Mouse (Mus musculus) embryonic facial prominence, embryonic 15.5 days (tissue): ENCODE measurements around the gene Gm5737. TPM values are rescaled to one million over a fixed set of nuclear protein-coding genes. Genes with fewer than 3 reads are reported as not detected.

Source experiments
- ATAC-seq: fragments of 200-750 bp; cut with Nextera tagmentation; 2 replicates; pipeline ENCODE4 v1.8.0; 2017; ENCODE audit warnings: low read depth, moderate TSS enrichment; ENCODE audit not compliant: insufficient number of reproducible peaks, low FRiP score, low TSS enrichment
- H3K27ac ChIP-seq: fragments of 300-500 bp; sonication (generic); replicated peaks from 2 replicates; pipeline ENCODE4 v1.5.1; 2015; ENCODE audit warnings: mild to moderate bottlenecking, inconsistent platforms
- H3K27me3 ChIP-seq: fragments of 300-500 bp; sonication (generic); 2 replicates; pipeline ENCODE4 v1.6.1; 2015; ENCODE audit warnings: inconsistent platforms
- H3K36me3 ChIP-seq: fragments of 300-500 bp; sonication (generic); 2 replicates; pipeline ENCODE4 v1.6.1; 2015; ENCODE audit warnings: mild to moderate bottlenecking, inconsistent platforms
- H3K4me1 ChIP-seq: fragments of 300-500 bp; sonication (generic); 2 replicates; pipeline ENCODE4 v1.6.1; 2015; ENCODE audit warnings: inconsistent platforms
- H3K4me2 ChIP-seq: fragments of 300-500 bp; sonication (generic); replicated peaks from 2 replicates; pipeline ENCODE4 v1.6.1; 2015; ENCODE audit warnings: mild to moderate bottlenecking, inconsistent platforms
- H3K4me3 ChIP-seq: fragments of 300-500 bp; sonication (generic); replicated peaks from 2 replicates; pipeline ENCODE4 v1.5.1; 2015; ENCODE audit warnings: mild to moderate bottlenecking, inconsistent platforms
- H3K9ac ChIP-seq: fragments of 300-500 bp; sonication (generic); 2 replicates; pipeline ENCODE4 v1.6.1; 2015; ENCODE audit warnings: inconsistent platforms
- H3K9me3 ChIP-seq: fragments of 300-500 bp; sonication (generic); replicated peaks from 2 replicates; pipeline ENCODE4 v1.6.1; 2016; ENCODE audit warnings: inconsistent platforms
- WGBS: fragments of 180-500 bp; shearing (Covaris S2); methylation state at CpG from one replicate; pipeline ENCODE4 v1.1.7; 2015; 5-methylcytosine and 5-hydroxymethylcytosine counted together
- polyA plus RNA-seq: library from polyadenylated mRNA; unstranded; fragments of >200 nt; fragmentation: Nextera tagmentation; extraction: Ambion mirVana; gene quantifications from 2 replicates; pipeline ENCODE4 v1.2.1, GENCODE M21; 2015

Gene Gm5737
- not detected in 2 replicates for polyA plus RNA-seq

DNA sequence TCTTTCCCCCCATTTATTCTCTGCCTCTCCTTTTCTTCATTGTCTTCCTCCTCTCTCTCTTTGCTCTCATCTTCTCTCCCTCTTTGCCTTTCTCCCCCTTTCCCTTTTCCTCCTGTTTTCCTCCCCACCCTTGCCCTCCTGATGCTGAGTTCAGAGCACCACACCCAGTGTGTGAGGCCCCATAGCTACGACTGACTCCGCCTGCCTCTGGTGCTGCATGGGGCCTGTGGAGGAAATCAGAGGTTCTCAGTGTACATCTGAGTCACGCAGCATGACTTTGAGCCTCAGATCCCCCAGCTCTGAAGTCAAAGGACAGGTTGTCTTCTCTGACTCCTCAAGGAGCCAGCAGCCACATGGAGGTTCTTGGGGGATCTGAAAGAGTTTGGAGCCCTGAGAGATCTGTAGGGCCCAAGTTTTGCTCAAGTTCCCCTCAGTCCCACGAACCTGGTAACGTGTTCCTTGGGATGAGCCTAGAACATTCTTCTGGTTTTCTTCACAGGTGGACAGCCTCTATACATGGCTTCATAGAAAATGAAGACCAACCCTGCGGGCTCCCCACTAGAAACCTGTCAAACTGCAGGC, at the start of gene Gm5737:
Gene Gm5737 (plus strand): TSS at position 532 of the 582 bp plus-strand sequence.
- Histone ChIP-seq H3K4me1 (peaks cover 5% of the 10 kb centered on the region), H3K36me3 (no peaks in the 10 kb centered on the region), H3K4me2 (no peak within 1 kb of the TSS), H3K4me3 (no peak within 1 kb of the TSS), H3K9ac (no peak within 1 kb of the TSS), H3K27me3 (peaks cover 5% of the 10 kb centered on the region; the same call in 1 of the 2 replicates), H3K9me3 (no peaks in the 10 kb centered on the region), H3K27ac (no peak within 1 kb of the TSS)
- no peak for ATAC-seq
- WGBS = 69% methylated on average over 6 of the region's 6 CpGs

GRCm38 (mm10) chr7:120767369-120767768, 44.8 kb upstream of the Gm5737 start:
- Histone ChIP-seq H3K9me3 (no peaks in the 10 kb centered on the region), H3K4me1 (no peaks in the 10 kb centered on the region), H3K27ac (no peak overlapping the region), H3K4me2 (no peak overlapping the region), H3K4me3 (no peak overlapping the region), H3K36me3 (no peaks in the 10 kb centered on the region), H3K27me3 (no peaks in the 10 kb centered on the region), H3K9ac (no peak overlapping the region)
- no peak for ATAC-seq
- 3% methylated on average over 1 of the region's 1 CpGs for WGBS

- Histone ChIP-seq H3K36me3 (no peaks in the 10 kb centered on the region), H3K9me3 (no peaks in the 10 kb centered on the region), H3K27me3 (no peaks in the 10 kb centered on the region), H3K27ac (no peak overlapping the region), H3K4me3 (no peak overlapping the region), H3K4me1 (no peaks in the 10 kb centered on the region), H3K4me2 (no peak overlapping the region), H3K9ac (no peak overlapping the region)
- no peak for ATAC-seq
- WGBS = 62% methylated on average over 1 of the region's 1 CpGs
Observed at GRCm38 (mm10) chr7:120771389-120771788, 40.8 kb upstream of the Gm5737 start.

DNA sequence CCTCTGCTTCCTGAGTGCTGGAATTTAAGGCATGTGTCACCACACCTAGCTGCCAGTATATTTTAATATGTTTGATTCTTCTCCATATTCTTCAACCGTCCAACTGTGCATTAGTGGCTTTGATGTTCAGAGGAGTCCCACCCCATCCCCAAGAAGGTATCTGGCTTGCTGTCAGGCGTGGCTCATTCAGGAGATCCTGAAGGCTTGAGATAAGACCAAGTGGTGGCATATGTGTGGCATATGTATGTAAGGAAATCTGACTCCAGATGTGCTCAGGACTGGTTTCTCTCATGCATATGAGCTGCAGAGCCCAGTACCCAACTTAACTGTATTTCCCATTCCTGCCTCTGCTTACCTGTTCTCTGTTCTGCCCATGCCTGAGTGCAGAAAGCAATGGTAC, 34.2 kb upstream of the Gm5737 start:
- H3K36me3 ChIP-seq = no peaks in the 10 kb centered on the region
- H3K4me1 ChIP-seq = no peaks in the 10 kb centered on the region
- WGBS = 46% methylated on average over 2 of the region's 2 CpGs
- H3K27me3 ChIP-seq = no peaks in the 10 kb centered on the region
- no peak overlapping the region for H3K4me3 ChIP-seq
- H3K4me2 ChIP-seq = no peak overlapping the region
- H3K9ac ChIP-seq = no peak overlapping the region
- H3K27ac ChIP-seq = no peak overlapping the region
- ATAC-seq = no peak
- no peaks in the 10 kb centered on the region for H3K9me3 ChIP-seq

DNA sequence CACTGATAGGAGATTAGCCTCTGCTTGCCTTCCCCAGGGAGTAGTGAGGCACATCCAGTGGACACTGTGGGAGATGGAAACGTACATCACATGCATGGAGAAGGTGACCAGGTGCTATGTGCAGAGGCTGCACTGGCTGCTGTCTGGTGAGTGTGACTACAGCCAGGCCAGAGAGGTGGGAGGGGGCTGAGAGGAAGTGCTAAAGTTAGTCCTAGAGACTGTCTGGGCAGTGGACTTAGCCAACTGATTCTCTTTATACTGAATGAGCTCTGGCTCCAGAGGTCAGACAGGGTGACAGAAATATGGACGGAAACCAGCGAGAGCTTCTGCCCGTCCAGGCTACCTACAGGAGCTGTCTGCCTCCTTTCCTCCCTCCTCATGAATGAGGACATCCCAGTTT, 16.6 kb upstream of the Gm5737 start:
- H3K4me2 ChIP-seq = no peak overlapping the region
- H3K36me3 ChIP-seq = no peaks in the 10 kb centered on the region
- H3K9ac ChIP-seq = no peak overlapping the region
- no peaks in the 10 kb centered on the region for H3K9me3 ChIP-seq
- no peak overlapping the region for H3K4me3 ChIP-seq
- H3K27me3 ChIP-seq = no peaks in the 10 kb centered on the region
- WGBS = 75% methylated on average over 4 of the region's 4 CpGs
- no peak for ATAC-seq
- H3K4me1 ChIP-seq = no peaks in the 10 kb centered on the region
- H3K27ac ChIP-seq = no peak overlapping the region

- 62% methylated on average over 3 of the region's 3 CpGs for WGBS
- Histone ChIP-seq H3K9me3 (no peaks in the 10 kb centered on the region), H3K4me3 (no peak overlapping the region), H3K4me2 (no peak overlapping the region), H3K27me3 (no peaks in the 10 kb centered on the region), H3K36me3 (no peaks in the 10 kb centered on the region), H3K4me1 (no peaks in the 10 kb centered on the region), H3K27ac (no peak overlapping the region), H3K9ac (no peak overlapping the region)
- 0 out of 2 replicates have a peak, but pooled peaks have one; percentile 34 for ATAC-seq
Observed at GRCm38 (mm10) chr7:120796369-120796768, 15.8 kb upstream of the Gm5737 start.

DNA sequence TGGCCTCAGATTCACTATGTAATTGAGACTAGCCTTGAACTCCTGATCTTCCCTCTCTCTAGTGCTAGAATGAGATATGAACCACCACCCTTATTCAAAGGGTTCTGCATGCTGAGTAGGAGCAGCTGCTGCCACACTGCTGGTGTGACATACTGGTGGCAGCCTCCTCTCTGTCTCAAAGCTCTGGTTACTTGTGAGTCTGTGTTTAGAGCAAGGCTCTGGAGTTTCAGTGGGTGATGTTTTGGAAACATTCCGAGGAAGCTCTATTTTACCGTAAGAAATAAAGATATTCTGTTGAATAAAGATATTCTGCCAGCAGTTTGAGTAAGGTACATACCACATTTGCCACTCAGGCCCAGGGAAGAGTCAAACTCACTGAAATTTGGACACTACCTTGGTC, 8.9 kb upstream of the Gm5737 start:
- H3K27ac ChIP-seq = no peak overlapping the region
- WGBS = 93% methylated on average over 2 of the region's 2 CpGs
- H3K27me3 ChIP-seq = no peaks in the 10 kb centered on the region
- no peak overlapping the region for H3K4me2 ChIP-seq
- no peak for ATAC-seq
- no peak overlapping the region for H3K9ac ChIP-seq
- no peaks in the 10 kb centered on the region for H3K36me3 ChIP-seq
- no peaks in the 10 kb centered on the region for H3K9me3 ChIP-seq
- no peak overlapping the region for H3K4me3 ChIP-seq
- H3K4me1 ChIP-seq = no peaks in the 10 kb centered on the region

- peak overlapping the region; percentile 23; the same call in 1 of the 2 replicates for H3K4me3 ChIP-seq
- H3K9me3 ChIP-seq = no peaks in the 10 kb centered on the region
- peaks cover 5% of the 10 kb centered on the region; the same call in 1 of the 2 replicates for H3K27me3 ChIP-seq
- no peaks in the 10 kb centered on the region for H3K36me3 ChIP-seq
- WGBS = 4% methylated on average over 27 of the region's 27 CpGs
- peak overlapping the region; percentile 50 for H3K4me2 ChIP-seq
- no peak overlapping the region for H3K9ac ChIP-seq
- no peak for ATAC-seq
- H3K4me1 ChIP-seq = peaks cover 5% of the 10 kb centered on the region
- no peak overlapping the region for H3K27ac ChIP-seq
Observed at GRCm38 (mm10) chr7:120809705-120810104, 2.5 kb upstream of the Gm5737 start.

GRCm38 (mm10) chr7:120817552-120817951, 5.4 kb downstream of the Gm5737 start:
- Histone ChIP-seq H3K4me1 (no peaks in the 10 kb centered on the region), H3K9me3 (no peaks in the 10 kb centered on the region), H3K4me2 (no peak overlapping the region), H3K27ac (no peak overlapping the region), H3K4me3 (no peak overlapping the region), H3K9ac (no peak overlapping the region), H3K27me3 (no peaks in the 10 kb centered on the region), H3K36me3 (no peaks in the 10 kb centered on the region)
- WGBS = 90% methylated on average over 6 of the region's 6 CpGs
- no peak for ATAC-seq

GRCm38 (mm10) chr7:120819386-120819785, 7.2 kb downstream of the Gm5737 start:
- Histone ChIP-seq H3K9me3 (no peaks in the 10 kb centered on the region), H3K36me3 (no peaks in the 10 kb centered on the region), H3K27ac (no peak overlapping the region), H3K4me2 (no peak overlapping the region), H3K4me3 (no peak overlapping the region), H3K9ac (no peak overlapping the region), H3K27me3 (no peaks in the 10 kb centered on the region), H3K4me1 (no peaks in the 10 kb centered on the region)
- no peak for ATAC-seq
- WGBS = 79% methylated on average over 4 of the region's 4 CpGs

DNA sequence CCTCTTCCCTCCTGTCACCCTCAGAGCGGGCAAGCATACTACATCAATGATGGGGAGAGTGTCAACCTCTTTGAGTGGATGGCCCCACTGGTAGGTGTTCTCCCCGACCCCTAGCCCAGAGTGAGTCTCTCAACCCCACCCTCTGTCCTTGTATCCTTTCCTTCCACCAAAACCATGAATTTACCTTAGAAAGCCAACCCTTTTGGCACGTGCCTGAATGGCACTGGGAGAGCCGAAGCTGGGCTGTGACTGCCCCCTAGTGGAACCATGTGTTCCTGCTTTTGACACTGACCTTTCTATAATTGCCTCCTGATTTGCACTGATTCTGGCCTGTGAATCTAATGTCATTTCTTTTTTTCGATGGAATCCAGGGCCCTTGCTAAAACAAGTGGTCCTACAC, 11.1 kb downstream of the Gm5737 start:
- no peak overlapping the region for H3K27ac ChIP-seq
- ATAC-seq = no peak
- H3K9ac ChIP-seq = no peak overlapping the region
- no peaks in the 10 kb centered on the region for H3K27me3 ChIP-seq
- H3K4me3 ChIP-seq = no peak overlapping the region
- H3K9me3 ChIP-seq = no peaks in the 10 kb centered on the region
- no peaks in the 10 kb centered on the region for H3K36me3 ChIP-seq
- H3K4me1 ChIP-seq = no peaks in the 10 kb centered on the region
- 22% methylated on average over 5 of the region's 5 CpGs for WGBS
- no peak overlapping the region for H3K4me2 ChIP-seq

DNA sequence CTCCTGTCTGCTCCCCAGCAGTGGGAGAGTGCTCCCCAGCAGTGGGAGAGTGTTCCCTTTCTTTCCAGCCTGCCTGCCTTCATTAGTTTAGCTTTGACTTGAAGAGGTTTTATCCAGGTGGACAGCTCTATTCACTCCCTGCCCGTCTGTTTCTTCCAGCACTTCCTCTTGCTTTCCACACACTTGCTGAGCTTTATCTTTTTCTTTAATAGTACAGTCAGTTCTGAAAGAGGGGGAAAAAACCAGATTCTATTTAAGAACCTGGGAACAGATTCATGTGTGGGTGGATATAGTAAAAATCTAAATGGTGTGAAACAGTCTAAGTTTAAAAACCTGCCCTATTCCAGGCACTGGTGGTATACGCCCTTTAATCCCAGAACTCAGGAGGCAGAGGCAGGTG, 12.9 kb downstream of the Gm5737 start:
- Histone ChIP-seq H3K4me2 (no peak overlapping the region), H3K4me3 (no peak overlapping the region), H3K9me3 (no peaks in the 10 kb centered on the region), H3K27ac (no peak overlapping the region), H3K36me3 (no peaks in the 10 kb centered on the region), H3K4me1 (peaks cover 2% of the 10 kb centered on the region; the same call in 1 of the 2 replicates), H3K9ac (no peak overlapping the region), H3K27me3 (0 out of 2 replicates have a peak, but pooled peaks cover 3% of the 10 kb centered on the region)
- 55% methylated on average over 2 of the region's 2 CpGs for WGBS
- ATAC-seq = no peak
